Mouse (Mus musculus) ES-Bruce4 (cell line): Measurements from ENCODE around the gene Nrxn1. TPM values are rescaled to one million over a fixed set of nuclear protein-coding genes. Genes with fewer than 3 reads are reported as not detected.

ENCODE experiments used
- H3K27ac ChIP-seq: 2 replicates; pipeline ENCODE4 v1.5.1; 2012; ENCODE audit warnings: low read length, inconsistent platforms; ENCODE audit not compliant: insufficient read depth
- H3K27me3 ChIP-seq: 2 replicates; pipeline ENCODE4 v1.6.1; 2012; ENCODE audit warnings: mild to moderate bottlenecking, low read length, inconsistent platforms; ENCODE audit not compliant: control insufficient read depth, poor library complexity, insufficient read depth, severe bottlenecking
- H3K36me3 ChIP-seq: 2 replicates; pipeline ENCODE4 v1.6.1; 2012; ENCODE audit warnings: inconsistent platforms, mild to moderate bottlenecking, low read length, moderate library complexity; ENCODE audit not compliant: control insufficient read depth, poor library complexity, insufficient read depth, severe bottlenecking
- H3K4me1 ChIP-seq: one replicate; pipeline ENCODE4 v1.8.1; 2011; ENCODE audit warnings: low read length; ENCODE audit not compliant: control insufficient read depth, insufficient read depth
- H3K4me3 ChIP-seq: 2 replicates; pipeline ENCODE4 v1.5.1; 2011; ENCODE audit warnings: low read depth, mild to moderate bottlenecking, low read length
- H3K9ac ChIP-seq: 2 replicates; pipeline ENCODE4 v1.6.1; 2012; ENCODE audit warnings: low read depth, mild to moderate bottlenecking, inconsistent platforms; ENCODE audit not compliant: poor library complexity, severe bottlenecking
- H3K9me3 ChIP-seq: replicated peaks from 2 replicates; pipeline ENCODE4 v1.6.1; 2012; ENCODE audit warnings: mild to moderate bottlenecking, low read length, inconsistent platforms; ENCODE audit not compliant: control insufficient read depth, poor library complexity, insufficient read depth, severe bottlenecking
- CTCF ChIP-seq: IDR thresholded peaks from one replicate; pipeline ENCODE4 v1.8.1; 2011; ENCODE audit warnings: low read depth, low read length
- EP300 ChIP-seq: IDR thresholded peaks from 2 replicates; pipeline ENCODE4 v1.6.1; 2011; ENCODE audit warnings: low read depth, low read length; ENCODE audit not compliant: insufficient read depth
- POLR2A ChIP-seq: IDR thresholded peaks from one replicate; pipeline ENCODE4 v1.8.1; 2011; ENCODE audit warnings: low read length; ENCODE audit not compliant: insufficient read depth
- polyA plus RNA-seq: library from polyadenylated mRNA; stranded (reverse); fragments of >200 nt; gene quantifications from 2 replicates; pipeline ENCODE4 v1.2.4, GENCODE M21; 2011; ENCODE audit warnings: low read depth; ENCODE audit not compliant: missing spikeins, insufficient read depth, insufficient read length

Gene Nrxn1
- polyA plus RNA-seq, 1 experiment, result 5.6 TPM

DNA sequence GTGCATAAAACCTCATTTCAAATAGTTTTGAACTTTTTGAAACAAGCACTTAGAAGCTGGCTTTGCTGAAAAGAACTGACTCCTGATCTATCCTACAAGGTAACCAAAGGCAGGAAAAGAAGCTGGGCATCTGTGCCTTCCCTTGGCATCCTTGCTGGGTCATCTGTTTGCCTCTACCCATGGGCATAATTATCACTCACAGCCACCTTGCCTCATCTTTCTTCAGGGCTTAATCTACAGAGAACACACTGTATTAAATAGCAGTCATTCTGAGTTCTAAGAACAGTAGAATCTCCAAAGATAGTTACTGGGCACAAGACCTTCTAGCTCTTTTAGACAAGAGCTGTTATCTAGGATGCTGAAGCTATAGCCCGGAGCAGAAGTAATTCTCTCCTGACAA, 442.6 kb downstream of the Nrxn1 start:
- H3K4me1 ChIP-seq, result no peaks in the 10 kb centered on the region
- no peak overlapping the region for H3K4me3 ChIP-seq
- no peaks in the 10 kb centered on the region for H3K36me3 ChIP-seq
- H3K27me3 ChIP-seq, result no peaks in the 10 kb centered on the region
- H3K27ac ChIP-seq, result no peak overlapping the region
- TF ChIP-seq EP300, result no peak
- TF ChIP-seq POLR2A, result no peak
- no peak for TF ChIP-seq CTCF
- no peaks in the 10 kb centered on the region for H3K9me3 ChIP-seq
- H3K9ac ChIP-seq, result no peak overlapping the region

DNA sequence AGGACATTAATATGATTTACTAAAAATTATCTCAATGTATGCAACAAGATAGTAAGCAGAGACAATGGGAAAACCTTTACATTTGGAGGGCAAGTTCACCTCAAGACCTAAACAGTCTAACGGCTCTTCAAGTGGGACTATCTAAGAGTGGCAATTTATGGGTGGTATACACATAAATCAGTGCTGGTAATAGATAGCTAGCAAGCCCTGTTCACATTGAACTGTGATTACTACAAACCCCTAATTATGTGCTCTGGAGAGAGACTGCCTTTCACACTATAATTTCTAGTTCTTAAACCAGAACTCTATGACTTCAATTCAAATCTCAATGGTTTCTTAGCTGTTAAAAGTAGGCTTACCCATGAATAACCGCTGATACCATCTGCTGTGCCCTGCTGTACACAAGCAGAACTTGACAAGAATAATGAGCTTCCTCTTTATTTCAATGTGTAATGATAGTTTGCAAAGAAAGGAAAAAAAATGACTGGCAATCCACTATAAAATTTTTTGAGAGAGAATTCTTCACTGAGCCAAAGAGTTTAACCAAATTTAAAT, 453.8 kb downstream of the Nrxn1 start:
- Histone ChIP-seq H3K9ac (no peak overlapping the region), H3K4me3 (no peak overlapping the region), H3K36me3 (no peaks in the 10 kb centered on the region), H3K4me1 (no peaks in the 10 kb centered on the region), H3K27me3 (no peaks in the 10 kb centered on the region), H3K9me3 (no peaks in the 10 kb centered on the region), H3K27ac (no peak overlapping the region)
- TF ChIP-seq POLR2A (no peak), CTCF (no peak), EP300 (no peak)

- H3K9me3 ChIP-seq, result no peaks in the 10 kb centered on the region
- TF ChIP-seq POLR2A (no peak), EP300 (no peak), CTCF (no peak)
- no peaks in the 10 kb centered on the region for H3K36me3 ChIP-seq
- no peak overlapping the region for H3K9ac ChIP-seq
- H3K4me1 ChIP-seq, result no peaks in the 10 kb centered on the region
- H3K27ac ChIP-seq, result no peak overlapping the region
- H3K4me3 ChIP-seq, result no peak overlapping the region
- no peaks in the 10 kb centered on the region for H3K27me3 ChIP-seq
Observed at GRCm38 (mm10) chr17:90638183-90638727, 454.6 kb downstream of the Nrxn1 start.

GRCm38 (mm10) chr17:90631371-90631770, 461.5 kb downstream of the Nrxn1 start:
- TF ChIP-seq POLR2A (no peak), CTCF (no peak), EP300 (no peak)
- Histone ChIP-seq H3K27ac (no peak overlapping the region), H3K9me3 (no peaks in the 10 kb centered on the region), H3K27me3 (no peaks in the 10 kb centered on the region), H3K9ac (no peak overlapping the region), H3K4me1 (no peaks in the 10 kb centered on the region), H3K4me3 (no peak overlapping the region), H3K36me3 (no peaks in the 10 kb centered on the region)

DNA sequence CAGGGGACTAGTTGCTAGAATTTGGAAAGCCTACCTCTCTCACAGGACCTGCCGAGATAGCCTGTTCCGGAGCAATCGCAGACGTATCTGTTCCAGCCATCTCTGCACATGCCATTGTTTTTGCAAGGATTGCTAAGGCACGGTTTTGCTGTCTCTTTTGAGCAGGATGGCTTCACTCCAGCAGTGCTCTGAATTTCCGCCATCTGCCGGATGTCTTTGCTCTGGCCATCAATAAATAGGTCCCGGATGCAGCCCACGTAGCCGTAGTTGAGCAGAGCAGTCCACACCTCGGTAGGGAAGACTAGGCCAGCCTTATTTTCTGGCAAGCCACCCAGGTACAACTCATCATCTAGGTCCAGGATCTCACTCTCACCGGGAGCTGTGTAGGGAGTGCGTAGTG, 463.0 kb downstream of the Nrxn1 start:
- no peaks in the 10 kb centered on the region for H3K36me3 ChIP-seq
- no peak overlapping the region for H3K4me3 ChIP-seq
- TF ChIP-seq CTCF, result no peak
- TF ChIP-seq POLR2A, result no peak
- TF ChIP-seq EP300, result no peak
- no peak overlapping the region for H3K27ac ChIP-seq
- H3K27me3 ChIP-seq, result no peaks in the 10 kb centered on the region
- H3K9me3 ChIP-seq, result no peaks in the 10 kb centered on the region
- H3K9ac ChIP-seq, result no peak overlapping the region
- no peaks in the 10 kb centered on the region for H3K4me1 ChIP-seq

DNA sequence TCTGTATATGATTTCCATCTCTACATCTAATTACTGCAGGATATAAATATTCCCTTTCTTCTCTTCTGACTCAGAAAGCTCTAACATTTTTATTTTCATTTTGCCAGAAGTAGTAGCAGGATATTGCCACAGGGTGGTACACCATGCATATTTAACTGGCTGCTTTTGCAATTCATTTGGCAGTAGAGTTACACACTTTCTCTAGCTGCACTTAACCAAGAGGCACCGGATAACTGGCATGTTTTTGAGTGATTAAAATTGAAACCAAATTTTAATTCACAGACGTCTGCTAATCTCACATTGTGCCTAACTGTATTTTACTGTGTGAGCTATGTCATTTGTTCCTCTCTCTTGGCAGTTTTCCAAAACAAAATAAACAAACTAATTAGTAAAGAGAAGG, 464.4 kb downstream of the Nrxn1 start:
- H3K27ac ChIP-seq, result no peak overlapping the region
- H3K4me3 ChIP-seq, result no peak overlapping the region
- no peaks in the 10 kb centered on the region for H3K9me3 ChIP-seq
- no peak overlapping the region for H3K9ac ChIP-seq
- TF ChIP-seq POLR2A (no peak), CTCF (no peak), EP300 (no peak)
- no peaks in the 10 kb centered on the region for H3K27me3 ChIP-seq
- H3K36me3 ChIP-seq, result no peaks in the 10 kb centered on the region
- no peaks in the 10 kb centered on the region for H3K4me1 ChIP-seq
